Mouse (Mus musculus): ENCODE data around the gene Clec4a1. TPM values are rescaled to one million over a fixed set of nuclear protein-coding genes. Genes with fewer than 3 reads are reported as not detected.

Gene Clec4a1
- polyA plus RNA-seq, 1 experiment from 2014 or later = 6.8 TPM

Other genes with a start within 250 kb of the Clec4a1 start
- 0.14 and 0.22 TPM in 2 replicates for gene Nanog, start 214.4 kb upstream of the Clec4a1 start, polyA plus RNA-seq (2015; fragmentation: Nextera tagmentation; extraction: Ambion mirVana)
- gene Slc2a3, start 120.2 kb upstream of the Clec4a1 start, polyA plus RNA-seq (2015; fragmentation: Nextera tagmentation; extraction: Ambion mirVana) = 11.2 and 12.1 TPM in 2 replicates
- gene Foxj2, start 101.9 kb upstream of the Clec4a1 start, polyA plus RNA-seq (2015; fragmentation: Nextera tagmentation; extraction: Ambion mirVana) = 5.2 and 5.9 TPM in 2 replicates
- gene C3ar1, start 65.7 kb upstream of the Clec4a1 start, polyA plus RNA-seq (2015; fragmentation: Nextera tagmentation; extraction: Ambion mirVana) = 2.5 and 3.2 TPM in 2 replicates
- gene Necap1, start 47.4 kb upstream of the Clec4a1 start, polyA plus RNA-seq (2015; fragmentation: Nextera tagmentation; extraction: Ambion mirVana) = 58.6 and 58.8 TPM in 2 replicates
- 5.5 and 6.8 TPM in 2 replicates for gene Clec4a3, start 30.7 kb downstream of the Clec4a1 start, polyA plus RNA-seq (2015; fragmentation: Nextera tagmentation; extraction: Ambion mirVana)
- gene Clec4a4, start 68.5 kb downstream of the Clec4a1 start, polyA plus RNA-seq (2015; fragmentation: Nextera tagmentation; extraction: Ambion mirVana) = not detected in 2 replicates
- gene Clec4b1, start 128.1 kb downstream of the Clec4a1 start, polyA plus RNA-seq (2015; fragmentation: Nextera tagmentation; extraction: Ambion mirVana) = not detected in 2 replicates
- gene Clec4a2, start 184.6 kb downstream of the Clec4a1 start, polyA plus RNA-seq (2015; fragmentation: Nextera tagmentation; extraction: Ambion mirVana) = 7.0 and 7.7 TPM in 2 replicates

Measured in stomach, embryonic 16.5 days (tissue).